Mouse (Mus musculus) hindbrain, embryonic 13.5 days (tissue): ENCODE measurements at regions not wholly inside any gene's neighbourhood (a gene's known extent, or its start where the extent isn't known, plus 50 kb on each side); places are given as distances from the start of the nearest gene placed in this dataset.

ENCODE experiments used
- ATAC-seq: fragments of 200-750 bp; cut with Nextera tagmentation; 2 replicates; pipeline ENCODE4 v1.8.0; 2017; ENCODE audit warnings: moderate TSS enrichment; ENCODE audit not compliant: low FRiP score
- H3K27ac ChIP-seq: fragments of 300-500 bp; sonication (generic); 2 replicates; pipeline ENCODE4 v1.5.1; 2015; ENCODE audit warnings: inconsistent platforms, mild to moderate bottlenecking, moderate library complexity
- H3K27me3 ChIP-seq: fragments of 300-500 bp; sonication (generic); 2 replicates; pipeline ENCODE4 v1.6.1; 2015; ENCODE audit warnings: mild to moderate bottlenecking, inconsistent platforms
- H3K36me3 ChIP-seq: fragments of 300-500 bp; sonication (generic); 2 replicates; pipeline ENCODE4 v1.6.1; 2015; ENCODE audit warnings: mild to moderate bottlenecking, inconsistent platforms
- H3K4me1 ChIP-seq: fragments of 300-500 bp; sonication (generic); replicated peaks from 2 replicates; pipeline ENCODE4 v1.6.1; 2015; ENCODE audit warnings: inconsistent platforms
- H3K4me2 ChIP-seq: fragments of 300-500 bp; sonication (generic); 2 replicates; pipeline ENCODE4 v1.6.1; 2015; ENCODE audit warnings: inconsistent platforms, mild to moderate bottlenecking, moderate library complexity
- H3K4me3 ChIP-seq: fragments of 300-500 bp; sonication (generic); 2 replicates; pipeline ENCODE4 v1.5.1; 2015; ENCODE audit warnings: mild to moderate bottlenecking, inconsistent platforms
- H3K9ac ChIP-seq: fragments of 300-500 bp; sonication (generic); 2 replicates; pipeline ENCODE4 v1.6.1; 2015; ENCODE audit warnings: mild to moderate bottlenecking, inconsistent platforms
- H3K9me3 ChIP-seq: fragments of 300-500 bp; sonication (generic); 2 replicates; pipeline ENCODE4 v1.6.1; 2016; ENCODE audit warnings: inconsistent platforms
- WGBS: fragments of 180-500 bp; shearing (Covaris S2); methylation state at CpG from one replicate; pipeline ENCODE4 v1.1.7; 2015; 5-methylcytosine and 5-hydroxymethylcytosine counted together

- Histone ChIP-seq H3K9ac (no peak overlapping the region), H3K9me3 (no peaks in the 10 kb centered on the region), H3K4me2 (no peak overlapping the region), H3K27ac (no peak overlapping the region), H3K4me1 (peaks cover 7% of the 10 kb centered on the region), H3K36me3 (no peaks in the 10 kb centered on the region), H3K4me3 (no peak overlapping the region), H3K27me3 (no peaks in the 10 kb centered on the region)
- 79% methylated on average over 8 of the region's 8 CpGs for WGBS
- ATAC-seq, result no peak
Observed at GRCm38 (mm10) chr10:99474546-99474945, 211.5 kb downstream of the Dusp6 start.

DNA sequence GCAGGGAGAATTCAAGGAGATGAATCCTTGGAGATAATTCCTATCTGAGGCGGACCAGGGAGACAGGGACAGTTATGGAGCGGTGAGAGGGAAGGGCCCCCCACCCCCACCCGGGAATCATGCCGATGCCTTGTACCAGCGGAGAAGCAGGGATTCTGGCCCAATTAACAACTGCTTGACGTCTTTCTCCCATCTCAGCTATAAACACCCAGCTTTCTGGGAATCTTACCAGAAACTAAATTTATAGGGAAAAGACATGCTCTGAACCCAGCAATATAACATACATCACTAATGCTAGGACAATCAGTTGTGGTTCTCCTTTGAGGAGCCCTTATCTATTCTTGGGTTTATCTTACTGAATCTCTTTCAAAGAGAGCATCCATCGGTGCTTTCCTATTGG lies 213.2 kb downstream of the Dusp6 start:
- Histone ChIP-seq H3K9me3 (no peaks in the 10 kb centered on the region), H3K27ac (no peak overlapping the region), H3K4me1 (peaks cover 7% of the 10 kb centered on the region), H3K4me3 (no peak overlapping the region), H3K36me3 (no peaks in the 10 kb centered on the region), H3K27me3 (no peaks in the 10 kb centered on the region), H3K4me2 (no peak overlapping the region), H3K9ac (no peak overlapping the region)
- no peak for ATAC-seq
- WGBS, result 82% methylated on average over 7 of the region's 7 CpGs

- Histone ChIP-seq H3K27me3 (no peaks in the 10 kb centered on the region), H3K4me1 (peaks cover 7% of the 10 kb centered on the region), H3K27ac (no peak overlapping the region), H3K36me3 (no peaks in the 10 kb centered on the region), H3K9me3 (no peaks in the 10 kb centered on the region), H3K4me2 (no peak overlapping the region), H3K9ac (no peak overlapping the region), H3K4me3 (no peak overlapping the region)
- ATAC-seq, result no peak
- 90% methylated on average over 7 of the region's 7 CpGs for WGBS
Observed at GRCm38 (mm10) chr10:99476776-99477175, 213.7 kb downstream of the Dusp6 start.

DNA sequence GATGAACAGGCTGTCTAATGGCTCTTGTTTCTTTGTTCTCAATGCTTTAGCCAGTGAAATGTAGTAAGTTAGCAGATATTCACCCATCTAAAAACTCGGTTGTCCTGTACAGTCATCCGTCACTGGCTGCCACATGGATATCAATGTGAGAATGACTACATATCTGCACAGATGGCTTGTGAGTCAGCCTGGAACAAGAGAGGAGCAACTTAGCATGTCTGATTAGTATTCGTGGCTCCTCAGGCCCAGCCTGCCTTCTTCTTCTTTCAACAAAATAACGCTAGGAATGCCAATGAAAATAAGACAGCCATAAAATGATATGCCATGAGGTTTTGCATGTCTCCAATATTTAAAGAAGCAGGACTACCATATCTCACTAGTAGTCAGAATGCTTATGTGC lies 217.5 kb downstream of the Dusp6 start:
- no peak overlapping the region for H3K9ac ChIP-seq
- H3K36me3 ChIP-seq, result no peaks in the 10 kb centered on the region
- no peaks in the 10 kb centered on the region for H3K4me1 ChIP-seq
- no peak overlapping the region for H3K4me3 ChIP-seq
- ATAC-seq, result no peak
- H3K27ac ChIP-seq, result no peak overlapping the region
- whole genome bisulfite sequencing, result 81% methylated on average over 4 of the region's 4 CpGs
- no peaks in the 10 kb centered on the region for H3K9me3 ChIP-seq
- H3K27me3 ChIP-seq, result no peaks in the 10 kb centered on the region
- no peak overlapping the region for H3K4me2 ChIP-seq

DNA sequence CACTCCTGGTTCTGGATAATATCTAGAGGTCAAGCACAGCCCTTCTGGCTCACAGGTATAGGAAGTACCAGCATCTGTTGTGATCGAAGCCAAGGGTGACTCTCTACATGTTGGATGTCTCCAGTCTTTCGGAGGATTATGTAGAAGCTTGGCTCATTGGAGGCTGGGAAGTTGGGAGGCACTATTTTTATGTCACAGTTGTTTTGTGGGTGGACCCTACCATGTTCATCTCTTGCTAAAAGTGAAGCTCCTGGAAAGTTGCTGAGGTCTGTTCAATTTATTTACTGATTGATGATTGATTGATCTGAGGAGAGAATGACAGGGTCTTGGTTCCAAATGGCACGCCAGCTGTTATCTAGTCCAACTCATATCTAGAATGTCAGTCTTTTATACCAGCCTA lies 219.0 kb downstream of the Dusp6 start:
- H3K4me1 ChIP-seq, result no peaks in the 10 kb centered on the region
- no peak overlapping the region for H3K9ac ChIP-seq
- H3K9me3 ChIP-seq, result no peaks in the 10 kb centered on the region
- ATAC-seq, result no peak
- no peak overlapping the region for H3K27ac ChIP-seq
- no peak overlapping the region for H3K4me2 ChIP-seq
- no peak overlapping the region for H3K4me3 ChIP-seq
- H3K27me3 ChIP-seq, result no peaks in the 10 kb centered on the region
- H3K36me3 ChIP-seq, result no peaks in the 10 kb centered on the region
- 90% methylated on average over 3 of the region's 3 CpGs for WGBS

- no peak overlapping the region for H3K4me3 ChIP-seq
- H3K9me3 ChIP-seq, result no peaks in the 10 kb centered on the region
- no peak for ATAC-seq
- H3K27ac ChIP-seq, result no peak overlapping the region; the same call in 1 of the 2 replicates
- no peaks in the 10 kb centered on the region for H3K27me3 ChIP-seq
- H3K9ac ChIP-seq, result no peak overlapping the region
- no peaks in the 10 kb centered on the region for H3K4me1 ChIP-seq
- no peaks in the 10 kb centered on the region for H3K36me3 ChIP-seq
- no peak overlapping the region for H3K4me2 ChIP-seq
- 76% methylated on average over 16 of the region's 16 CpGs for WGBS
Observed at GRCm38 (mm10) chr10:99488195-99489080, 225.4 kb downstream of the Dusp6 start.

DNA sequence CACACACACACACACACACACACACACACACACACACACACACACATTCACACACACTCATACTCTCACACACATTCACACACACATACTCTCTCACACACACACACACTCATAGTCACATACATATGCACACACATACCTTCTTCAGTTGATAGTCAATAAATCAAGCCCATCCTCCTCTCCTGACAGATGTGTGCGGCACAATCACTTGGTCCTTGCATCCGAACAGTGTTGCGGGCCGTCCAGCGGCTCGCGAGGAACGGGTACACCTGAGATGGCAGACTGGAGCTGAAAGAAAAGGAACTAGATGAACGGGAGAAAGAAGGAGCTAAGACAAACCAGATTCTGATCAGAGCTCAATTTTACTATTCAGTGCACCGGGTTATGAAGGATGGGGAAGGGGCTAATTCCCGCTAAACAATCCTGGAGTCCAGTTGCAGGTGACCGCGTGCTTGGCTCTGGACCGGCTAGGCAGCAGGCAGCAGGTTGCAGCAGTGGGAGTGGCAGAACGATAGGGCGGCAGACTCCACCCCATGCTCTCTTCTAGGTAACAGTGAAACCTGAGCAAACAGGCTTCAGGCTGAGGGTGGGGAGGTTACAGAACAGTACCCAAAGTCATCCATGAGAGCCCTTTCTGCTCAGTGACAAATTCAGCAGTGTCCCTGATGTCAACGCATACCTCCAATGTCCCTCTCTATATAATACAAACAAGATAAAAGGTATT lies 247.8 kb downstream of the Csl start:
- H3K36me3 ChIP-seq, result no peaks in the 10 kb centered on the region
- no peaks in the 10 kb centered on the region for H3K4me1 ChIP-seq
- no peak overlapping the region for H3K4me2 ChIP-seq
- H3K27me3 ChIP-seq, result no peaks in the 10 kb centered on the region
- 79% methylated on average over 17 of the region's 17 CpGs for WGBS
- no peak overlapping the region for H3K4me3 ChIP-seq
- H3K9ac ChIP-seq, result no peak overlapping the region
- H3K27ac ChIP-seq, result no peak overlapping the region
- H3K9me3 ChIP-seq, result no peaks in the 10 kb centered on the region
- no peak for ATAC-seq

DNA sequence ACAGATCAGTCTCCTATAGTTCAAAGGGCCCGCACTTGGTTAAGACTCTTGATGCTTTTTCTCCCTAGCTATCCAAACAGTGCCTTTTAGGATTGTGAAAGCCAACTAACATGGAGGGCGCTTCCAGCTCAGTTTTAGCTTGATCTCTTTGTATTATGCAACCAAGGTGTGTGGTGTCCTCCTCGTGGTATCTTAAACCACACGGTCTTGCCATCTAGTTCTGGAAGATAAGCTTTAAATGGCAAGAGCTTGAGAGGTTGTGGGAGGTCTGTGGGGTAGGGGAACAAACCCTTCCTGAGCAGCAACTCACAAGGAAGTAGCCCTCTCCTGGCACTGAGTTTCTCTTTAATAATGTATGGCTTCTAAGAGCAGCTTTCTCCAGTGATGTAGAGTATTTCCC lies 241.5 kb downstream of the Csl start:
- no peak overlapping the region for H3K9ac ChIP-seq
- WGBS, result 93% methylated on average over 4 of the region's 4 CpGs

GRCm38 (mm10) chr10:99519479-99519878 lies 240.0 kb downstream of the Csl start:
- Histone ChIP-seq H3K4me2 (no peak overlapping the region), H3K4me3 (no peak overlapping the region), H3K27ac (no peak overlapping the region), H3K9me3 (no peaks in the 10 kb centered on the region), H3K27me3 (no peaks in the 10 kb centered on the region), H3K9ac (no peak overlapping the region), H3K4me1 (peaks cover 7% of the 10 kb centered on the region; the same call in 1 of the 2 replicates), H3K36me3 (no peaks in the 10 kb centered on the region)
- WGBS, result 19% methylated on average over 4 of the region's 4 CpGs
- ATAC-seq, result no peak

More for the DNA sequence above, 241.5 kb downstream of the Csl start:
- ATAC-seq, result no peak
- H3K4me1 ChIP-seq, result 0 out of 2 replicates have a peak, but pooled peaks cover 4% of the 10 kb centered on the region
- H3K4me2 ChIP-seq, result no peak overlapping the region
- H3K36me3 ChIP-seq, result no peaks in the 10 kb centered on the region
- no peak overlapping the region for H3K27ac ChIP-seq
- H3K4me3 ChIP-seq, result no peak overlapping the region
- no peaks in the 10 kb centered on the region for H3K27me3 ChIP-seq
- no peaks in the 10 kb centered on the region for H3K9me3 ChIP-seq

DNA sequence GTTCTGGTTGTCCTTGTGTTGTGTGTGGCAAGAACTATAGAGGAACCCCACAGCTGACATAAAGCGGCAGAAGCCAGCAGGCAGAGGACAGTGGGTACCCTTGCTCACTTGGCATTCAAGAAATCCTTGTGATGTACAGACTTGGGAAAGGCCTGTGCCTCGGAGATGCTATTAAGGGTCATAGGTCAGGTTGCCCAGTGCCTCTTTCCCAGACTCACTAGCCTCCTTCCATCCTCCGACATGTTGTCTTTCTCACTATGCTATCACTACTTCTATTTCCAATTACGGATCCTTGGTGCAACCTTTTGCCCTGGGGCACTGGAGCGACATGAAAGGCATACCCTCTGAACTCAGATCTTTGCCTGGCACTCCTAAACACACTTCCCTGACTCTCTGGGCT lies 235.6 kb downstream of the Csl start:
- 77% methylated on average over 5 of the region's 5 CpGs for WGBS
- peaks cover 12% of the 10 kb centered on the region; the same call in 1 of the 2 replicates for H3K4me1 ChIP-seq
- H3K9me3 ChIP-seq, result no peaks in the 10 kb centered on the region
- H3K4me2 ChIP-seq, result no peak overlapping the region
- no peak for ATAC-seq
- H3K27me3 ChIP-seq, result no peaks in the 10 kb centered on the region
- H3K27ac ChIP-seq, result no peak overlapping the region
- no peak overlapping the region for H3K9ac ChIP-seq
- no peaks in the 10 kb centered on the region for H3K36me3 ChIP-seq
- H3K4me3 ChIP-seq, result no peak overlapping the region

- no peak overlapping the region for H3K27ac ChIP-seq
- H3K9me3 ChIP-seq, result no peaks in the 10 kb centered on the region
- no peak overlapping the region for H3K4me3 ChIP-seq
- H3K36me3 ChIP-seq, result no peaks in the 10 kb centered on the region
- H3K9ac ChIP-seq, result no peak overlapping the region
- 0 out of 2 replicates have a peak overlapping the region, but pooled peaks have one; percentile 27 for H3K4me2 ChIP-seq
- H3K4me1 ChIP-seq, result peaks cover 10% of the 10 kb centered on the region; the same call in 1 of the 2 replicates
- no peaks in the 10 kb centered on the region for H3K27me3 ChIP-seq
- 0 out of 2 replicates have a peak, but pooled peaks have one; percentile 32 for ATAC-seq
- WGBS, result 40% methylated on average over 20 of the region's 20 CpGs
Observed at GRCm38 (mm10) chr10:99524273-99525212, 234.9 kb downstream of the Csl start.

GRCm38 (mm10) chr10:99526148-99526547 lies 233.3 kb downstream of the Csl start:
- no peak for ATAC-seq
- 95% methylated on average over 4 of the region's 4 CpGs for WGBS
- H3K27ac ChIP-seq, result no peak overlapping the region
- H3K4me3 ChIP-seq, result no peak overlapping the region
- H3K9ac ChIP-seq, result no peak overlapping the region
- no peaks in the 10 kb centered on the region for H3K36me3 ChIP-seq
- no peaks in the 10 kb centered on the region for H3K9me3 ChIP-seq
- no peak overlapping the region for H3K4me2 ChIP-seq
- H3K27me3 ChIP-seq, result no peaks in the 10 kb centered on the region
- H3K4me1 ChIP-seq, result peaks cover 8% of the 10 kb centered on the region; the same call in 1 of the 2 replicates
